Mouse (Mus musculus): Measurements from ENCODE around the gene Brca1.
"Not testable (repeated sequence)": the region's sequence is repeated elsewhere in the genome, so short reads cannot be mapped to it uniquely, and the experiment has no call there.

Brca1 gene

DNA sequence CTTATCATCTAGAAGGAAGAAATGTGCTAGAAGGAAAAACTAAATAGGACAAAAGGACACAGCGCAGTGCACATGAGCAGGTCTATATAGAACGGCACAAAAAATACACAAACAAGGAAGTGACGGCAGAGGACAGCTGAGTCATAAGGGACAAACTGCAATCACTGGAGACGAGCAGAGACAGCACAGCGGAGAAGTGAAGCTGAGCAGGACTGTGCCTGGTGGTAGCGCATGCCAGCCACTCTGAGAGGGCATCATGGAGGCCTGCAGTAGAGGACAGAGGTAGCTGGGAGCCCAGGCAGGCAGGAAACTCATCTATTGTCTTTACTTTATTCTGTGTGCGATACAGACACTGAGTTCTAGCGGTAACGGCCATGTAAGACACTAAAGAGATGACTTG lies 8.2 kb downstream of the Brca1 start:
- intact Hi-C loops (cut with DNase I): no loop called here

GRCm38 (mm10) chr11:101526686-101527085 lies 25.1 kb downstream of the Brca1 start:
- intact Hi-C loops (cut with DNase I): no loop called here

DNA sequence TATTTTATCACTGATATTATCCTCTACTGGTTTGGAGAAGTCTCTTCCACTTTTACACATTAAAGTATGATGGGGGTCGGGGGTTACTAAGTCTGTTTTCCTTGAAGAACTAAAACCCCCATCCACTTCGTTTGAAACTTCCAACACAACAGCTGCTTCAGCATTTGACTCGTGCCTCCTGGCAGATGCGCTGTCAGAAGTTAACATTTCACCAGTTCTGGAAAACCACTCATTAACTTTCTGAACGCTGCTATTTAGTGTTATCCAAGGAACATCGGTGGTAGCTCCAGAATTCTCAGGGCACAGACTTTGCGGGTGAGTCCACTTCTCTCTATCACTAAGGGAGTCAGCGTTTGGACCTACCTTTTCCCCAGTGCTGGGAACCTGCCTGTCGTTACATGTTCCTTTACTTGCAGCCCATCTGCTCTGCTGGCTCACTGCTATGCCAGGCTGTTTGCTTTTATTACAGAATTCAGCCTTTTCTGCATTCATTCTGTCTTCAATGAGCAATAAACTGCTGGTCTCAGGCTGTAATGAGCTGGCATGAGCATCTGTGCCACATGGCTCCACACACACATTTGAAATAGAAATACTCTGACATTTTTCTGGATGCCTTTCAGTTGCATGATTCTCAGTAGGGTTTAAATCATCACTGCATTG lies 25.7 kb downstream of the Brca1 start:
- intact Hi-C loops (cut with DNase I): no loop called here

DNA sequence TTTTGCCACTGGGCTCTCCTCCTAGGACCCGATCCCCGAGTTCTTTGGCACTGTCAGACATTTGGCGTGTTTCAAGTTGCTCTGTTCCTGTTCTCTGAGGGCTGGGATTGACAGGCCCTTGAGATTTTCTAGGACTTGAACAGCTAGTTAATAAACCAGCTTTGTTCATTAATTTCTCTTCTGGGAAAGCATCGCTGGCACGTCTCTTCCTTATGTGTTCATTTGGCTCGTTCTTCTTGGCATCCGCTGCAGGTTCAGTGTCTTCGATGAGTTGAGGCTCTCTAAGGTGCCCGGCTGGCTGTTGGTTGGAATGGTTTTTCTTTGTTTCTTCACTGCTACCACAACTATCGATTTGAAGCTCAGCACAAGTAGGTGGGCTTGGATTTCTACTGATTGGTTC lies 26.7 kb downstream of the Brca1 start:
- intact Hi-C loops (cut with DNase I): no loop called here

- intact Hi-C loops (cut with DNase I): no loop called here
These were observed 27.3 kb downstream of the Brca1 start for GRCm38 (mm10) chr11:101524446-101524845.

DNA sequence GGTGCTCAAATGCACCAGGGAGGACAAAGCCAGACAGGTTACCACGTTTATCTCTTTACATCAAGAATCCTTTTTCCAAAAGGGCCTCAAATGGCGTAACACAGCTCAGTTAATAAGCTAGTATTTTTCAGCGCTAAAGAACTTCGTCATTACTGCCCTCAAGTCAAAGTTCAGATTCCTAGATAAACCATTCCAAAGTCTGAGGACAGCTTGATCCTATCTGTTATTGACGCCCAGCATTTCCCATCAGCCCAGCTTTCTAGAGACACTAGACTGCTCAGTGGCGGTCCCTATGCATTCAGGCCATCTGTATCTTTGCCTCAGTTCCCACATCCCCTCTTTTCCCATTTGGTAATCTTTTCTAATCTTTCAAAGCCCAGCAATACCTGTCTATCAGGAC lies 32.4 kb downstream of the Brca1 start:
- intact Hi-C loops (cut with DNase I): loop anchor here (5.0 kb wide), 1 partner anchor 47 kb away; no protein-coding TSS in a partner anchor

- intact Hi-C loops (cut with DNase I): loop anchor here (5.0 kb wide), 1 partner anchor 47 kb away; no protein-coding TSS in a partner anchor
These were observed 32.8 kb downstream of the Brca1 start for GRCm38 (mm10) chr11:101518937-101519336.

DNA sequence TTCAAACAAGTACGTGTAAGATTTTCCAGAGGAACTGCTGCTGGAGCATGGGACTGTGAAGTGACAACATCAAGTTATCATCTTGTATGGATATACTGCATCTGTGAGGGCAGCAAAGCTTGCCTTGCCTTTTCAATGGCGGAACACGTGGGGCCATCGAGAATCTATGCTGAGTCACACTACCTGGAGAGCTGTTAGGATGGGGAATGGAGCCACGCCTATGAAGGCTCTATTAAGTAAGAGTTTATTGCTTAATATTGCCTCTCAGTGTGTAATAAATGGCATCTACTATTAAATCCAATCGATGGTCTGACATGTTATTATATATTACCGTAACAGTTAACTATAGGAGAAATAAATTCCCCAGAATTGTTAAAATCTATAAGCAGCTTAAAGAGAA lies 44.7 kb downstream of the Brca1 start:
- intact Hi-C loops (cut with DNase I): no loop called here

- intact Hi-C loops (cut with DNase I): no loop called here
These were observed 45.4 kb downstream of the Brca1 start for GRCm38 (mm10) chr11:101506269-101506780.

DNA sequence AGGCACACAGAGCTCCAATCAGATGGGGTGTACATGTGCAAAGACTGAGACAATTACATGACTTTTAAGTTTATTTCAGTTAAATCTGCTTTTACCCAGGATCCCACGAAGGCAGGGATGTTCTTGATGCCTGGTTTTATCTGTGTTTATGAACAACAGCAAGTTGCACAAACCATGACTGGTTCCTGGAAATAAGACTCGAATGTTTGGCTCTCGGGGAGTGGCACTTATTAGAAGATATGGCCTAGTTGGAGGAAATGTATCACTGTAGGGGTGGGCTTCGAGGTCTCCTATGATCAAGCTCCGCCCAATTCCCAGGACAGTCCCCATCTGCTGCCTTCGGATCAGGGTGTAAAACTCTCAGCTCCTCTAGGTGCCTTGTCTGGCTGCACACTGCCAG lies 65.6 kb downstream of the Brca1 start:
- intact Hi-C loops (cut with DNase I): no loop called here

DNA sequence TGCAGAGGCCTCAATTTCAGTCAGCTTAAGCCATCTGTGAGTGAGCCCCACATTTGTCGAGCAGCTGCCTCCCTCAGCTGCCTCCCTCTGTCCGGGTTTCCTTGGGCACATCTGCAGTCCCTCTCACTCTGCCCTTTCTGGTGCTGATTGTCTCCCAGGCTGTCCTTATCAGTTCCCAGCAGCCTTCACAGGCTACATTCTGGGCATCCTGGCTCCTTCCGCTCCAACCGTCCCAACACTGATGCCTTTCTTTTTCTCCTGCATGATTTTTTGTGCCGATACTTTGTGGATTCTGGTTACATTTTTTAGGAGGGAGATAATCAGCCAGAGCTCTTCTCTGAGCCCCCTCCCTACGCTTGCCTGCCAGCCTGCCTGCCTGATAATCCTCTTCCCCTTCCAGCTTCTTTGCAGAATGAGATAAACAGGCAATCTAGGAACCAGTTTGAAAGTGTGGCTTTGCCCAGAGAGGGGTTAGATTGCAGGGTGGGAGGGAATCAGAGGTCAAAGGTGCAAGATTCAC lies 66.2 kb downstream of the Brca1 start:
- intact Hi-C loops (cut with DNase I): no loop called here

- intact Hi-C loops (cut with DNase I): no loop called here
These were observed 66.9 kb downstream of the Brca1 start for GRCm38 (mm10) chr11:101484814-101485213.

DNA sequence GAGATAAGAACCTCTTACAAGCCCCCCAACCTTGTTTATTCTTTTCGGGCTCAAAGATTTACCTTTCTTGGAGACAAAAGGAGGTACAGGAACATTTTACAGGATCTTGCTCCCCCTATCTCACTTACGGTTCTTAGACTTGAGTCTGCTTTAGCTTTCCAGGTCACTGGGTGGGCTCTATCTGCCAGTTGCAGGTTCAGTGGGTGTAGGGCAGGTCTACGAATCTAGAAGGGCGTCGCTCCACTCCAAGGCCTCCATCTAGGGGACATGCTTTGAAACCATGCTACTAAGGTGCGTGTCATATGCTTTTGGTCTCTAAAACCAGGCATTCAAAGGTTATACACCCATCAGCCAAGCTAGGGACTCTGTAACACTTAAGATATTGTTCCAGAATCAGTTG lies 67.5 kb downstream of the Brca1 start:
- intact Hi-C loops (cut with DNase I): no loop called here

GRCm38 (mm10) chr11:101483804-101484203 lies 68.0 kb downstream of the Brca1 start:
- intact Hi-C loops (cut with DNase I): no loop called here

- intact Hi-C loops (cut with DNase I): no loop called here
These were observed 70.8 kb downstream of the Brca1 start for GRCm38 (mm10) chr11:101480912-101481311.

- intact Hi-C loops (cut with DNase I): no loop called here
These were observed 72.6 kb downstream of the Brca1 start for GRCm38 (mm10) chr11:101479171-101479635.

- intact Hi-C loops (cut with DNase I): no loop called here
These were observed 74.1 kb downstream of the Brca1 start for GRCm38 (mm10) chr11:101477552-101478211.

GRCm38 (mm10) chr11:101477194-101477551 lies 74.6 kb downstream of the Brca1 start:
- intact Hi-C loops (cut with DNase I): no loop called here

DNA sequence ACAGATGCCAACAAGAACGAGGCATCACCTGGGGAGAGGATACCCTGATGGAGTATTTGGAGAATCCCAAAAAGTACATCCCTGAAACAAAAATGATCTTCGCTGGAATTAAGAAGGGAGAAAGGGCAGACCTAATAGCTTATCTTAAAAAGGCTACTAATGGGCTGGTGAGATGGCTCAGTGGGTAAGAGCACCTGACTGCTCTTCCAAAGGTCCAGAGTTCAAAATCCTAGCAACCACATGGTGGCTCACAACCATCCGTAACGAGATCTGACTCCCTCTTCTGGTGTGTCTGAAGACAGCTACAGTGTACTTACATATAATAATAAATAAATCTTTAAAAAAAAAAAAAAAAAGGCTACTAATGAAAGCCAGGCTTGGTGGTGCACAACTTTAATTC lies 75.4 kb downstream of the Brca1 start:
- intact Hi-C loops (cut with DNase I): not testable (repeated sequence)

- intact Hi-C loops (cut with DNase I): loop anchor here (5.0 kb wide), 1 partner anchor 43 kb away; no protein-coding TSS in a partner anchor
These were observed 77.5 kb downstream of the Brca1 start for GRCm38 (mm10) chr11:101474298-101474697.

- intact Hi-C loops (cut with DNase I): loop anchor here (5.0 kb wide), 1 partner anchor 44 kb away; no protein-coding TSS in a partner anchor
These were observed 78.1 kb downstream of the Brca1 start for GRCm38 (mm10) chr11:101473686-101474085.

DNA sequence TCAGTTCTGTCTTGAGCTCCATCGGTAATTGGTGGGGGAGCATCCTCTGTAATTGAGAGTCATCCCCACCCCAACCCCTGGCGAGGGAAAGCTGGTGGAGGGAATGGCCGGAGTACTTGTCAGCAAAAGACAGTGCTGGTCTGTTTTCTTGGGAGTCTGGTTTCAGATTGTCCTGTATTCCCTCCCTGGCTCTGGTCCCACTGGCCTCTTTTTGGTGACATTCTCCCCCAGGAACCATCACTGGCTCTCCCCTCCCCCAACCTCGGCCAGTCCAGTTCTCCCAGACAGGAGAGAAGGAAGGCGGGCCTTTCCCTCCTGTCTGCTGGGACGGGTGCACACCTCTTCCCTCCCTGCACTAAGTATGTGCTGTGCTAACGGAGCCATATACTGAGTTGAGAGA lies 79.4 kb downstream of the Brca1 start:
- intact Hi-C loops (cut with DNase I): loop anchor here (5.0 kb wide), 1 partner anchor 45 kb away; no protein-coding TSS in a partner anchor

Measured in adrenal gland (tissue).